Mouse (Mus musculus): ENCODE data around the gene Ormdl3. TPM values are rescaled to one million over a fixed set of nuclear protein-coding genes. Genes with fewer than 3 reads are reported as not detected.

The Ormdl3 gene
- 55.8 and 86.2 TPM in 2 replicates for polyA plus RNA-seq (2015; fragmentation: Nextera tagmentation; extraction: Ambion mirVana)

DNA sequence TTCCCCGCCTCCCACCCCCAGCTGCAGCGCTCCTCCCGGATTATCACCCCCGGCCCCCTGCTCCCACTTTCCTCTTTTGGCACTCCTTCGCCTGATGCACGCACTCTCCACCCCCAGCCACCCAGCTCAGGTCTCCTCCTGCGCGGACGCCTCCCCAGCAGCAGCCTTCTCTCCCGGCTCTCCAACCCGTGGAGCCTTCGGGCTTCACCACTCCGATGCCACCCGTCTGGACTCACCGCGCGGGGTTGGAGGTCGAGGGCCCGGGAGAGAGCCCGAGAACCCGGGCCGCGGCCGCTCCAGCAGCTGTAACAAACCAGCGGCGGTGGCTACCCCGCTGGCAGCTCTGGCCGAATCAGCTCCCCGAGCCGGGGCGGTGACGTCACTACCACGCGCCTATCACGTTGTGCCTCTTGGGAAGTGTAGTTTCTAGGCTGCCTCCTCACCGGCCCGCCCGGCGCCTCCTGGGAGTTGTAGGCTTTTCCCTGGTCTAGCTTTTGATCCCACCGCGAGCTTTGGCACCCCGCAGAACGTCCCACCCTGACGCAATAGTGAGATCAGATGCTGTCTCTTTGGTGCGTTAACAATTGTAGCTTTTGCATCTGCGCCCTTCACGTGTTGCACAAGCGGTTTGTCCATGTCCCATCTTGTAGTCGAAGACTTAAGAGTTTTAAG, at the start of gene Ormdl3:
Ormdl3 (minus strand) TSS at position 477 of the 672 bp plus-strand sequence.

DNA sequence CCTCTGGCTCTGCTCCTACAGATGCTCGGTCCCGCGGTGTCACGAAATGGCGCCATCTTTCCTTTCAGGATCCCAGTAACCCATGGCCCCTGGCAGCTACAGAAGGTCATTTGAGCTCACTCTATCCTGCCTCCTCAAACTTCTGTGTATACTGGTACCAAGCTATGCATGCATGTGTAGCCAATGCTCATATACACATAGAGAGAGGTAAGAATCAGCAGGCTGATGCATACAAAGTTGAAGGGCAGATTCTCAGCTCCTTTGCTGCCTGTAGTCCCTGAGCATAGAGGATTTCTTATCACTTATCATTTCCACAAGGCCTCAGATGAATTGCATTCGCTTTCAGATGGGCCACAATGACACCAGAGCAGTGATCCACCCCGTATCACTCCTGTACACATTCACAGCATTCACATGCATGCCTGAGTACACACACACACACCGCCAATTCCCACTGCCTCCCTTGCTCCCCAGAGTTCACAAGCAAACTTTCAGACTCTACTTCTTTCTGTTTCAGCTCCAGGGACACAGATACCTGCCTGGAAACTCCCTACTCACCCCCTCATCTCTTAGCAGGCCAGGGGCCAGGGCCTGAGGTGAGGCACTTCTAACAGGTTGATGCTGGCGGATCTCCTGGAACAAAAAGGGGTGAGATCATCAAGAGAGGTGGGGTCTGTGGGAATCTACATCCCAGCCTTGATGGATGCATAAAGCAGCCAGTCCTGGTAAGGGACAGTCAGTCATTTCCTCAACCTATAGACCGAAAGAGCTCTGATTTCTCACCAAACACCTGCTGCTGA, 38.6 kb upstream of the Ormdl3 start, which contains the start of the genes Gm12355 and Gsdma3:
Gm12355 (minus strand) TSS at position 51 of the 800 bp plus-strand sequence.
Gsdma3 (plus strand) TSS at position 750 of the 800 bp plus-strand sequence.

DNA sequence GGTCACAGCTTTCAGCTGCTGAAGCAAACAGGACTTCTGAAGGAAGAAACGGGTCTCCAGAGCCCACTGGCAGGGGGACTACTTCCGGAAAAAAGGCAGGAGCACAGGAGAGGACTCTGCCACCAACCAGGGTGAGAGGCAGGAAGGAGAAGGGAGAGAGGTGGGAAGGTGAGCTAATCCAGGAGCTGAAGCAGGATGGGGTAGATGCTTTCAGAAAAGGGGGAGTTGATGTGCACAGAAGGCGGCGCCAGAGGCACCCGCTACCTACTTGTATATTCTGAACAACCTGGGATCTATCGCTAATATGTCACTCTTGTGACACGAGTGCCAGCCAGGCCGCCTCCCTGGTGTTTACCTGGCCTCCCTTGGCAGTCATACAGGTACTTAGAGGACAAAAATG, 10.8 kb upstream of the Ormdl3 start, which contains the start of gene Lrrc3c:
Lrrc3c (plus strand) TSS at position 301 of the 400 bp plus-strand sequence.

DNA sequence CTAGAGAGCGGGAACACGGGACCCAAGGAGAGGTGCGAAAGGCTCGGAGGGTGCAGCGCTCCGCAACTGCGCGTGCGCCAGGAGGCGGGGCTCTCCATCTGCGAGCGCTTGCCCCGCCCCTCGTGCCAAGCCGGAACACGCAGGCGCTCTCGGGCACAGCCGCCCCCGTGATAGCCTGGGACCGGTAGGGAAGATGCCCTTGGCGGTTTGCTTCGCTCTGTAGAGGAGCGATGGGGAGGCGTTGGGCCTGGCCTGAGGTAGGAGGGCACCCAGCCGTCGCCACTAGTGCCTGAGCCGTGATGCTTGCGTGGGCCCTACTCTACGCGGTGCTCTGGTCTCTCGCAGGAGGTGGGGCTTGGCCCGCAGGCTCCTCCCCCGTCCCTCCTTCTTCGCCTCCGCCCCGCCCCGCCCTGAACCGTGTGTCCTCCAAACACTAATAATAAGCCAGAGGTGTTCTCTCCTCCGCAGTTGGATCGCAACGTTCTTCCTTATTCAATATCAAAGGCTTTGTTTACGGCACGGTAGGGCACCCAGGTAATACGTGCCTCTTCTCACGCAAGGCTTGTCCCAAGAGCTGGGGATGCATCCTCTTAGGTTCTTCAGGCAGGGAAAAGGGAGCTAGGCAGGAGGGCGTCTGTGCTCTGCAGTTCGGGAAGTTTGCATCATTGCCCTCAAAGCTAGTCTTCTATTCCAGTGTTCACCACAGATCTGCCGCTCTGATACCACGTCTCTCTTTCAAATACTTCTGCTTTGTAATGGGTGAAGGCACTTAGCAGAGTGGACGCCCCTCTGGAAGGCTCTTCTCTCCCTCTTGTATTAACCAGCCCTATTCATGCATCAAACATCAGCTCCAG, 36.0 kb downstream of the Ormdl3 start, which contains the start of gene Zpbp2:
Zpbp2 (plus strand) TSS at position 123 of the 854 bp plus-strand sequence.

DNA sequence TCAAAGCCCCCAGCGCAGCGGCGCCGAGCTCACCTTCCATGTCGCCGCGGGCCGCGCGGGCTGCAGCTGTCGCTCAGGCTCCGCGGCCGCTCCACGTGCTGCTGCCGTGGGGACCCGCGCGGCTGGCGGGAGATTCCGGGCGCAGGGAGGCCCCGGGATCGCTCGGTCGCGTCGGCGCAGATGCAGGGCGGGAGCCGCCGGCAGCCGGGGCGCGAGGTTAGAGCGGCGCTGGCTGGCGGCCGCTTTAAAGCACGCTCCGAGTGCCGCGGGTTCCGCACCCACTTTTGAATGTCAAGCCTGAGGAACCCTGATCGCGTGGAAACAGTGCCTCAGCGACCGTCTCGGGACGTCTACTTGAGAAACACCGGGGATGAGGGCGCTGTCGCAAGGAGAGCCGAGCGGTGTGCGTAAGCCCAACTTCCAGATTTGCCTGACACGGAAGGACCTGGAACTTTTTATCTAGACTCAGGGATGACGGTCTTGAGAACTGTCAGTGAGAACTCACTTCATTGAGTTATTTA, 41.4 kb downstream of the Ormdl3 start, which contains the start of gene Ikzf3:
Ikzf3 (minus strand) TSS at position 321 of the 521 bp plus-strand sequence.

Other genes with a start within 250 kb of the Ormdl3 start
- 1.2 and 1.9 TPM in 2 replicates for gene Ppp1r1b, start 239.0 kb downstream of the Ormdl3 start, polyA plus RNA-seq (2015; fragmentation: Nextera tagmentation; extraction: Ambion mirVana)
- 22.2 and 33.2 TPM in 2 replicates for gene Stard3, start 229.0 kb downstream of the Ormdl3 start, polyA plus RNA-seq (2015; fragmentation: Nextera tagmentation; extraction: Ambion mirVana)
- 0.84 and 3.6 TPM in 2 replicates for gene Tcap, start 203.6 kb downstream of the Ormdl3 start, polyA plus RNA-seq (2015; fragmentation: Nextera tagmentation; extraction: Ambion mirVana)
- gene Pnmt, start 200.9 kb downstream of the Ormdl3 start, polyA plus RNA-seq (2015; fragmentation: Nextera tagmentation; extraction: Ambion mirVana) = 221 and 533 TPM in 2 replicates
- gene Pgap3, start 186.9 kb downstream of the Ormdl3 start, polyA plus RNA-seq (2015; fragmentation: Nextera tagmentation; extraction: Ambion mirVana) = 5.1 and 7.3 TPM in 2 replicates
- gene Erbb2, start 174.9 kb downstream of the Ormdl3 start, polyA plus RNA-seq (2015; fragmentation: Nextera tagmentation; extraction: Ambion mirVana) = 8.3 and 12.0 TPM in 2 replicates
- gene Mien1, start 148.4 kb downstream of the Ormdl3 start, polyA plus RNA-seq (2015; fragmentation: Nextera tagmentation; extraction: Ambion mirVana) = 163 and 178 TPM in 2 replicates
- 1.3 and 3.3 TPM in 2 replicates for gene Grb7, start 141.0 kb downstream of the Ormdl3 start, polyA plus RNA-seq (2015; fragmentation: Nextera tagmentation; extraction: Ambion mirVana)
- 0.21 and 0.30 TPM in 2 replicates for gene Ikzf3, start 41.3 kb downstream of the Ormdl3 start, polyA plus RNA-seq (2015; fragmentation: Nextera tagmentation; extraction: Ambion mirVana)
- gene Zpbp2, start 36.3 kb downstream of the Ormdl3 start, polyA plus RNA-seq (2015; fragmentation: Nextera tagmentation; extraction: Ambion mirVana) = 0.66 and 1.1 TPM in 2 replicates
- gene Lrrc3c, start 10.9 kb upstream of the Ormdl3 start, polyA plus RNA-seq (2015; fragmentation: Nextera tagmentation; extraction: Ambion mirVana) = not detected in 2 replicates
- 0.52 and 0.90 TPM in 2 replicates for gene Gm12355, start 38.3 kb upstream of the Ormdl3 start, polyA plus RNA-seq (2015; fragmentation: Nextera tagmentation; extraction: Ambion mirVana)
- not detected in 2 replicates for gene Gsdma3, start 39.0 kb upstream of the Ormdl3 start, polyA plus RNA-seq (2015; fragmentation: Nextera tagmentation; extraction: Ambion mirVana)
- 0.25 TPM in 1 of 2 replicates, not detected in the other for gene Gsdma2, start 59.4 kb upstream of the Ormdl3 start, polyA plus RNA-seq (2015; fragmentation: Nextera tagmentation; extraction: Ambion mirVana)
- 0.14 TPM in 1 of 2 replicates, not detected in the other for gene Gsdma, start 77.0 kb upstream of the Ormdl3 start, polyA plus RNA-seq (2015; fragmentation: Nextera tagmentation; extraction: Ambion mirVana)
- gene Psmd3, start 95.2 kb upstream of the Ormdl3 start, polyA plus RNA-seq (2015; fragmentation: Nextera tagmentation; extraction: Ambion mirVana) = 100 and 141 TPM in 2 replicates
- 0.22 TPM in 1 of 2 replicates, not detected in the other for gene Csf3, start 113.9 kb upstream of the Ormdl3 start, polyA plus RNA-seq (2015; fragmentation: Nextera tagmentation; extraction: Ambion mirVana)
- 18.5 and 26.8 TPM in 2 replicates for gene Med24, start 142.1 kb upstream of the Ormdl3 start, polyA plus RNA-seq (2015; fragmentation: Nextera tagmentation; extraction: Ambion mirVana)
- gene Thra, start 153.3 kb upstream of the Ormdl3 start, polyA plus RNA-seq (2015; fragmentation: Nextera tagmentation; extraction: Ambion mirVana) = 31.4 and 43.5 TPM in 2 replicates
- gene Nr1d1, start 188.0 kb upstream of the Ormdl3 start, polyA plus RNA-seq (2015; fragmentation: Nextera tagmentation; extraction: Ambion mirVana) = 27.2 and 64.4 TPM in 2 replicates
- gene Msl1, start 208.1 kb upstream of the Ormdl3 start, polyA plus RNA-seq (2015; fragmentation: Nextera tagmentation; extraction: Ambion mirVana) = 17.3 and 19.8 TPM in 2 replicates
- 21.9 and 22.8 TPM in 2 replicates for gene Casc3, start 217.5 kb upstream of the Ormdl3 start, polyA plus RNA-seq (2015; fragmentation: Nextera tagmentation; extraction: Ambion mirVana)
- 0.41 and 0.91 TPM in 2 replicates for gene Rapgefl1, start 249.4 kb upstream of the Ormdl3 start, polyA plus RNA-seq (2015; fragmentation: Nextera tagmentation; extraction: Ambion mirVana)

Data from adrenal gland, postnatal 0 days (tissue).